Mouse (Mus musculus): ENCODE measurements around the gene Gm7903.
"Not testable (repeated sequence)": the region's sequence is repeated elsewhere in the genome, so short reads cannot be mapped to it uniquely, and the experiment has no call there.

Gene Gm7903

GRCm38 (mm10) chrX:135433535-135433934 lies at the start of gene Gm7903:
Gene Gm7903 (plus strand): TSS chrX:135433835.
- not testable (repeated sequence) for DNase-seq

GRCm38 (mm10) chrX:135403578-135403977 lies 30.1 kb upstream of the Gm7903 start:
- not testable (repeated sequence) for DNase-seq

DNA sequence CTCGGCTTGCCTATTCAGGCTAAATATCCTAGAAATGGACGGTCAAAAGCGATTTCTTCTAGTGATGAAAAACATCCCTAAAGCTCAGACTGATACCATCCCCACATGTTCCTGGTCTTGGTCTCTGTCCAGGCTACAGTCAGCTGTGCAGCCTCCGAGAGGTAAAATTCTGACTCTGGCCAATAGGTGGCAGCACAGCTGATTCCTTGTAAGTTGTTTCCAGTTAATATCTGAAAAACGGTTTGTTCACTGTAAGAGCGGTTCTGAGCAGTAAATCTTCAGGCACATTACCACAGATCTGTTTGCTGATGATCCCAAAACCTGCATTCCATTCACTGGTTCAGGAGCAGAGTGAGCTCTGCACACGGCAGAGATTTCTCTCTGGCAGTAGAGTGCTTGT lies 12.4 kb upstream of the Gm7903 start:
- DNase-seq: not testable (repeated sequence)

GRCm38 (mm10) chrX:135421824-135422223 lies 11.8 kb upstream of the Gm7903 start:
- DNase-seq: not testable (repeated sequence)

- not testable (repeated sequence) for DNase-seq
Observed at GRCm38 (mm10) chrX:135422473-135422872, 11.2 kb upstream of the Gm7903 start.

DNA sequence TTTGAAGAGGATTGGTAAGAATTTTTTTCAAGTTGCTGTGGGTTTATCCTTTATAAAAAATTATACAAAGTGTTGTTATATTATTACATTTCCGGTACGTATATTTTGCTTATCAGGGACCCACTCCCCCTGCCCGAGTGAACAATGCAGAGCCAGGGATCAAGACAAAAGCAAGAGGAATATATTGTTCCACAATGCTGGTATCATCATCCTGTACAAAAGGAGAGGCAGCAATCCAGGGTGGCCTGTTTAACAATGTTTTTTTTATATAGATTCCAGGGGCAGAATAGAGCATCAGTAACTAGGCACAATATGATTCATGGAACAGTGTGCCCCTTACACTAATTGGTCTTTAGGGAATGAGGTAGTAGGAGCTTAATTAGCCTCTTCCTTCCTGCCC lies 30.5 kb downstream of the Gm7903 start:
- DNase-seq: not testable (repeated sequence)

- not testable (repeated sequence) for DNase-seq
Observed at GRCm38 (mm10) chrX:135481902-135482301, 48.3 kb downstream of the Gm7903 start.

DNA sequence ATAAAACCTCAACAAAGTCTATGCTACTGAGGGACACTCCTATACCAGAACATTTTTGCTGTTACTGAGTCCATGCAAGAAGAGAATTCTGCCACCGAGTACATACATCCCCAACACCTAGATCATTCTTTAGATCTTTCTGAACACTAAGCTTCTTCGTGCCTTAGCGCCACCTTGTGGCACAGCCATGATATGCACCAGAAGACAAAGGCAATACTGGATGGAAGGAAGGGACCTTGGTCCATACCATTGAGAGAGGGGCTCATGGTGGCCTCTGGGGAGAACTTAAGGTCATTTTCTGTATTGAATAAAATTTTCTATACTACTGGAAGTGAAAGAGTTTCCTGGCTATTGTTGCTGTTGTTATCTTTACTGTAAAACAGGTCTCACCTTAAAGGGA lies 49.5 kb downstream of the Gm7903 start:
- DNase-seq: not testable (repeated sequence)
